Mouse (Mus musculus) kidney, postnatal 14 days (tissue): ENCODE measurements around the gene Cyfip1.
A peak's percentile ranks its signal among the peaks of the same experiment; 100 is the strongest.
"Not testable (repeated sequence)": the region's sequence is repeated elsewhere in the genome, so short reads cannot be mapped to it uniquely, and the experiment has no call there.

Experiments used
- DNase-seq: peaks from one replicate; pipeline ENCODE4 v3.0.0; 2022; ENCODE audit warnings: mixed read lengths

Cyfip1 gene

DNA sequence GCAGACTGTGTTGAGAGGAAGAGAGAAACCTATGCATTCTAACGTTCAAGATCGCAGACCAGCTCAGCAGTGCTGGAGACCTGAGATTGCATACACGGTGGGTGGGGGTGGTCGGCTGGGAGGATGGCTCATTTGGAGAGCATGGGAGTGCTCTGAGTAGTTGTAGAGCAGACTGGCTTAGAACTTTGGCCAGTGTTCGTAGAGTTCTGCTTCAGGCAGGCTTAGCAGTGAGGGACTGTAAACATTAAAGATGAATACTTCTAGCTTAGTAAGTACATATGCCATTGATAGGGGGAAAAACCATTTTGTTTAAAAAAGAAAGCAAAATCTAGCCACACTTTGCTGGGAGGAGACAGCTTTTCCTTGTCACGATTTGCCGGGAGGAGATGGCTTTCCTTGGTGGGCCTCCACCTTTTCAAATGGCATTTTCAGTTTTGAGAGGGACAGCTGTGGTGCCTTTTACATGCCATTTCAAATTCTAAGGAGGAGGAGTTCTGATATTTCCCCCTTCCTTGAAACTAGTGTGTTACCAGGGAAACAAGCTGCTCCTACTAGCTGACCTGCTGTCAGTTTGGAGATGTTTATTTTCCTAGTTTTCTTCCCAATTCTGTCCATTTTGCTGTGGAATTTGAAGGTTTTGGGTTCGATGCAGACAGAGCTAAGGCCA lies 24.3 kb downstream of the Cyfip1 start:
- DNase-seq, result no peak

DNA sequence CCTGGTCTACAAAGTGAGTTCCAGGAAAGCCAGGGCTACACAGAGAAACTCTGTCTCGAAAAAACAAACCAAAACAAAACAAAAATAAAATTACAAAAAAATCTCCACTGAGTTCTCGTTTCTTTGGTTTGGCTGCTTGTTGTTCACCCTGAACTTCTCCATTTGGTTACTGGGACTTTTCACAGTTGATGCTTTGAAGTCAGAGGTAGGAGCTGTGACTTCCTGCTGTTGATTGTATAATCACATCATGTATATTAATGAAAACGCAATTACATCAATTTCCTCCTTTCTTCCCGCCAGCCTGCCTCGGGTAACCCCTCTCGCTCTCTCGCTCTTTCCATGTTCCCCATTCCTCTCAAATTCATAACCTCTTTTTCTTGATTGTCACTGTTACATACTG lies 26.7 kb downstream of the Cyfip1 start:
- no peak for DNase-seq

DNA sequence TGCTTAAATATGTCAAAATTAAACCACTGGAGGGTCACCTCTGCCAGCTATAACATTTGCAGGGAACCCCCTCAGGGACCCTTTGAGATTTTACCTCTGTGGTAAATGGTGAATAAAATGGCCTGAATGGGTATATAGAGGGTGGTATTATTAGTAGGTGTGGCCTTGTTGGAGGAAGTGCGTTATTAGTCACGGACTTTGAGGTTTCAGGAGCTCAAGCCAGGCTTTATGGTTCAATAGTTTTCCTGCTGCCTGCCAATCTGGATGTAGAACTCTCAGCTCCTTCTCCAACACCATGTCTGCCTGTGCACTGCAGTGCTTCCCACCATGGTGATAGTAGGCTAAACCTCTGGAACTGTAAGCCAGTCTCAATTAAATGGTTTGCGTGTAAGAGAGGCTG lies 27.7 kb downstream of the Cyfip1 start:
- peak; percentile 30 for DNase-seq

DNA sequence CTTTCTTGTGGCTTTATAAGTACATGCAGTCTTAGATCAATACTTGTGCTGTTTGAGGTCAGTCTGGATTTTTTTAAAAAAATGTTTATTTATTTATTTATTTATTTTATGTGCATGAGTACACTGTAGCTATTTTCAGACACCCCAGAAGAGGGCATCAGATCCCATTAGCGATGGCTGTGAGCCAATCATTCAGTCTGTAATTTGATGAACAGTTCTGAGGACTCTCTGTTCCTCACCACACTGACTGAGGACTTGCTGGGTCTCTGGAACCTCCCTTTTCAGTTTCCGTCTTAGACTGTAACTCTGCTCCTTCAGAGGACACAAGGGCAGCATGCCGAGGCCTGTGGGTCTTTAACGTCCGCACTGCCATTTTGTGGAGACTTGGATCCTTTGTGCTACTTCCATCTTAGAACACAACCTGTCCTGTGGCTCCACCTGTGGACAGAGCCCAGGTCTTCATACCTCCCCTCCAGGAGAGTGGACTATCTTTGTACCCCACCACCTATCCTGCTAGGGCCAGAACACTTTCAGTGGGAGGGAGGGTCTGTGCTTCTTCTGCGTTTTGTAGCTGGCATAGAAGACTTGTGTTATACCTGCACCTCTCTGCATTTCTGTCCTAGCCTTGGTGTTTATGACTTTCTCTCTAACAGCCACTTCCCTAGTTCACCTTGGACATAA lies 28.9 kb downstream of the Cyfip1 start:
- DNase-seq, result no peak

DNA sequence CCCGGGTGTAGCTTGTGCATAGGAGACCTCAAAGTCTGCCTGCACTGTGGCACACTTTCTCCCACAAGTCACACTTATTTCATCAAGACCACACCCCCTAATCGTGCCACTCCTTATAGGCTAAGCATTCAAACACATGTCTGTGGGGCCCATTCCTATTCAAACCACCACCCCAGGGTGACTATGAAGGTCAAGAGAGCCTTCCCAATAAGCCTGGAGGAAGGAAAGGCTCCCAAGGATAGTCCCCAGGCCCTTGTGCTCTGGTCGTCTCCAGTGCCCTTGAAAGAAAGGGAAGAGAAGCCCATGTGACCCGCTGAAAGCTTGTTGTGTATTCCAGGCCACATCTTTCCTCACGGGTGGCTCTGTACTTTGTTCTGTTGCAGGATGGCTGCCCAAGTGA lies 29.9 kb downstream of the Cyfip1 start:
- DNase-seq, result no peak

DNA sequence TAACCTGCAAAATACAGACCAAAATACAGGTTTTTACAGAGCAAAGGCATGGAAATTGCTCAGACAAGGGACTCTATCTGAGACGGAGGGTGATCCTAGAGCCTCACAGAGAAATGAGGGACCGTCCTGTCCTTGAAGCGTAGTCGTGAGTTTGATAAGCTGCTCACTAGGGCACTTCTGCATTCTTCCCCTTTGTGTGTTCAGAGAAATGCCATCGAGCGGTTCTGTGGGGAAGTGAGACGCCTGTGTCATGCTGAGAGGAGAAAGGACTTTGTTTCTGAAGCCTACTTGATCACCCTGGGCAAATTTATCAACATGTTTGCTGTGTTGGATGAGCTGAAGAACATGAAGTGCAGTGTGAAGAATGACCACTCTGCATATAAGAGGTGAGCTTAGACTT lies 33.2 kb downstream of the Cyfip1 start:
- no peak for DNase-seq

DNA sequence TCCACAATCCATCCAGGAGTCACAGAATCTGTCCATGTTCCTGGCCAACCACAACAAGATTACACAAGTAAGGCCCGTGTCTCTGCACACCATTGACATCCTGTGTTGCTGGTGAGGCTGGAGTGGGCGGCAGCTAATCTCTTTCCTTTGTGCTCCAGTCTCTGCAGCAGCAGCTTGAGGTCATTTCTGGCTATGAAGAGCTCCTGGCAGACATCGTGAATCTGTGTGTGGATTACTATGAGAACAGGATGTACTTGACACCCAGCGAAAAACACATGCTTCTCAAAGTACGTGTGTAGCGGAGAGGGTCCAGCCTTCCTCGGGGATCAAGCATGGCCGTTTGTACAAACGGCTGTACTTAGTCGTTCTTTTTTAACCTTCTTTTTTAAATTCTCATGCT lies 36.2 kb downstream of the Cyfip1 start:
- peak; percentile 42 for DNase-seq

DNA sequence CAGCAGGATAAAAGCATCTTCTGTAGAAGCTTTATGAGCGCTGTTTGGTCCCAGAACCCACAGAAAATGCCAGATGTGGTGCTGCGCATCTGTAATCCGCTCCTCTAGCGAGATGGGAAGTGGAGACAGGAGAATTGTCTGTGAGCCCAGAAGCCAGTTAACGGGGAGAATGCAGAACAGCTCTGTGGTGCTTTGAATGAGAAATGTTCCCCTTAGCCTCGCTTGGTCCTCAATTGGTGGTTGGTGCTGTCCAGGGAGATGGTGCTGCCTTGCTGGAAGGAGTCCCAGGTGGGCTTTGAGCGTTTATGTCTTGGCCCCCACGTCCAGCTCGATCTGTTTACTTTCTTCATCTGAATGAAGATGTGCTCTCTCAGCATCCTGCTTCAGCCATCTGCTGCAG lies 39.3 kb downstream of the Cyfip1 start:
- no peak for DNase-seq

DNA sequence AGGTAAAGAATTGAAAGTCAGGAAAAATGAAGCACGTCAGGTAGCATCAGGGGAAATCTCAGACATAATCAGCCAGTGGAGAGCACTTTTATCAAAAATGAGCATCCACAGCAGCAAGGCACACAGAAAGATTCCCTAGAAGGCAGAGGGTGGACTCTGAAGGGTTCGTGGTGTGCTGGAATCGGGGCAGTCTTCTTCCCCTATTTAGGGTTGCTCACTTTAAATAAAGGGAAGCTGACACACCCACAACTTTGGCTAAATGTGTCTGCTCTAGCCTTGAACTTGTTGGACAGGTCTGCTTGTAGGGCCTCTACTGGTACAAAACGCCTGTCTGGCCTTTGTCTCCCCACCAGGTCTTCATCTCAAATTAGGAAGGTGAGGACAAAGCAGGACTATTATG lies 47.1 kb downstream of the Cyfip1 start:
- no peak for DNase-seq

DNA sequence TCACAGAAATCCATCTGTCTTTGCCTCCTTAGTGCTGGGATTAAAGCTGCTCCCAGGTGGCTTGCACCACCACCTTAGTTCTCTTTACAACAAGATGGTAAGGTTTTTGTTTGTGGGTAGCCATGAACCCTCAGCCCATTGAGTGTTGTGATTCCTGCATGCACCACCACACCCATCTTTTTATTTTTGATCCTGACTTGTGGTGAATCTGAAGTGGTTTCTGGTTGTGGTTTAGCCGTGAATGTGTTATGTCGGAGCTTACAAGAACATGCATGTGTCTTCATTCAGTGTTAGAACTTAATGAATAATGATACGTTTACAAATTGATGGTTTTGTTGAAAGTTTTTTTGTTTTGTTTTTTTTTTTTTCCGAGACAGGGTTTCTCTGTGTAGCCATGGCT lies 48.5 kb downstream of the Cyfip1 start:
- no peak for DNase-seq

DNA sequence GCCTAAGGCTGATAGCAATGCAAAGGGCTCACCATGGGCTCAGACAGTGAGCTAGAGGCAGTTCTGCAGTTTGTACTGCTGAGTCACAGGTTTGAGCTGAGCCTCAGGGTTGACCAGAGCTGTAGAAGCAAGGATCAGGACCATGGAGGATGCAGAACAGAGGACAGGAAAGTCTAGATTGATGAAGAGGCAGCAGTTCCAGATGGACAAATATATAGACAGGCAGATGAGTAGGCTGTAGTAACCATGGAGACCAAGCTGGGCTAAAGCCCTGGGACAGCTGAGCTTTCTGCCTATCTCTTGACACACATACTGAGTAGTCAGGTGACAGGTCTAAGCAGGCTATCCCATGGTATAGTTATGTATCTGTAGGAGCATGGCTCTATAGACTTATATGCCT lies 49.2 kb downstream of the Cyfip1 start:
- no peak for DNase-seq

DNA sequence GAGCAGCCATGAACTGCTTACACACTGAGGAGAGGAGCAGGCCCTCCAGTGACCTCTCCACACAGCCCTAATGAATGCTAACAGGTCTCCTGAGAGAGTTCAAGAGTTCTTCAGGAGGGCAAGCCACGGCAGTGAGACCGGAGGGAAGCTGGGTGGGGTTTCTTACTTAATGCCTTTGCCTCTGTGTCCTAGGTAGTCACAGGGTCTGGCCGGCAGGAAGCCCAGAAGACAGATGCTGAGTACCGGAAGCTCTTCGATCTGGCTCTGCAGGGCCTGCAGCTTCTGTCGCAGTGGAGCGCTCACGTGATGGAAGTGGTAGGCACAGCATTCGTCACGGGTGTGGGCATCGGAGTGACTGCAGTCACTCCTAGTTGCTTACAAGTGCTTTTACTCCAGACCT lies 50.3 kb downstream of the Cyfip1 start:
- DNase-seq, result peak; percentile 23

DNA sequence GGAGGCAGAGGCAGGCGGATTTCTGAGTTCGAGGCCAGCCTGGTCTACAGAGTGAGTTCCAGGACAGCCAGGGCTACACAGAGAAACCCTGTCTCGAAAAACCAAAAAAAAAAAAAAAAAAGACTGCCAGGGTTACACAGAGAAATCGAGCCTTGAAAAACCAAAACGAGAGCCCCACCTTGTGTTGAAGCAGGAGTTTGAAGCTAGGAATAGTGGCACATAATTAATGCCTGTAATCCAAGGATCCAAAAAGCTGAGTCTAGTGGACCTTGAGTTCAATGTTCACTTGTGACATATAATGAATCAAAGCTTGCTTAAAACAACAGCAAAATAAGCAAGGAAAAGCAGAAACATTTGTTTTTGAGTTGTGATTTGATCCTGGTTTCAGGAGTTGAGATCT lies 62.2 kb downstream of the Cyfip1 start:
- no peak for DNase-seq

DNA sequence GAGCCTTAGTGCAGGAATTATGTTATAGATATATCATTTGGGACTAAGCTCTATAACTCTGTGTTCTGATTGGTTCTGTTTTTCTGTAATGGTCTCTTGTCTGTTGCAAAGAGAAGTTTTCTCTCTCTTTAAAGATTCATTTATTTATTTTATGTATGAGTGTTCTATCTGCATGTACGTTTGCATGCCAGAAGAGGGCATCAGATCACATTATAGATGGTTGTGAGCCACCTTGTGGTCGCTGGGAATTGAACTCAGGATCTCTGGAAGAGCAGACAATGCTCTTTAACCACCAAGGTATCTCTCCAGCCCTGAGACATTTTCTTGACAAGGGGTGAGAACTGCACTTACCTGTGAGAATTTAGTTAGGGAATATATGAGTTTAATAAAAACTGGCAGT lies 63.9 kb downstream of the Cyfip1 start:
- DNase-seq, result no peak

DNA sequence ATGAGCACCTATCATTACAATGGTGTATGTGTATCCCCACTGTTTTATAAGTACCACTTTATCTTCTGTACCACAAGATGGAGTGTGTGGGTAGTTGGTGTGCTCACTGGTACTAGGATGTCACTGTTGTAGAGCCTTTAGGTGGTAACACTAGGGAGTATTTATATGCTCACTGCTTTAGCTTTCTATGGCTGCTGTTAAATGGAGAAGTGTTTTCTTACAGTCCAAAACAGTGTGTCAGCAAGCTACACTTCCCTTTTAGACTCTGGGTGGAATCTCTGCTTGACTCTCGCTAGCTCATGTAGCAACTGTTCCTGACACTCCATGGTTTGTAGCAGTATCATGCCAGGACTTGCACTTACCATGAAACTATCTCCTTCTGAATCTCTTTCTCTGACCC lies 68.0 kb downstream of the Cyfip1 start:
- DNase-seq, result no peak

DNA sequence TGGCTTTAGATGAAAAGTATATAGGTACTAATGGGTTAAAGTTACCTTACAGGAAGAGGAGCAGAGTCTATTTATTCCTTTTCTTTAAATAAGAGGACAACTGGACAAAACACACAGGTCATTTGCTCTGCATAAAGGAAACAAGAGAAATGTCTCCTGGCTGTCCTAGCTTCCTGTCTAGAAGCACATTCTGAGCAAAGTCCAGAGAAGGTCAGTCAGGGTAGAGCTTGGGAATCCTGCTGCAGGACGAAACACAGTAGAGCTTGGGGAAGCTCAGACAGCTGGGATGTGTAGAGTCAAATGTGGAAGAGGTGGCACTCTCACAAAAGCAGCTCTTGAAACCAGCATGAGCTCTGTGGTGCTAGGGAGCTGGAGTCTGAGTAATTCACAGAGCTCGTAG lies 68.8 kb downstream of the Cyfip1 start:
- peak; percentile 29 for DNase-seq

DNA sequence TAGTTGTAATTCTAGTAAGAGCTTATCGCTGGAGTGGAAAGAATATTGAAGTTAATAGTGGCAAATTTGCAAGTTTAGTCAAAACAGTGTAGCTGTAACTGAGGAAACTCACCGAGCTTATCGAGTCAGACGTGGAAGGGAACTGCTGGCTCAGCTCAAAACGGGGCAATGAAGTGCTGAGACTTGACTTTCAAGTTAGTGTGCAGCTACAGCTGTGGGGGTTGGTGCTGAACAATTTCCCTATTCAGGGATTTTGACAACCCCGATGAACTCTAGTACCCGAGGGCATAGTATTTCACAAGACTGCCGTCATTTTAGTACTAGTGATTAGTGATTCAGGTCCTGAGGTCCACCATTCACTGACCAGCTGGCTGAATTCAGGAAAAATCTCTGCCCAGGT lies 69.8 kb downstream of the Cyfip1 start:
- DNase-seq, result peak; percentile 56

DNA sequence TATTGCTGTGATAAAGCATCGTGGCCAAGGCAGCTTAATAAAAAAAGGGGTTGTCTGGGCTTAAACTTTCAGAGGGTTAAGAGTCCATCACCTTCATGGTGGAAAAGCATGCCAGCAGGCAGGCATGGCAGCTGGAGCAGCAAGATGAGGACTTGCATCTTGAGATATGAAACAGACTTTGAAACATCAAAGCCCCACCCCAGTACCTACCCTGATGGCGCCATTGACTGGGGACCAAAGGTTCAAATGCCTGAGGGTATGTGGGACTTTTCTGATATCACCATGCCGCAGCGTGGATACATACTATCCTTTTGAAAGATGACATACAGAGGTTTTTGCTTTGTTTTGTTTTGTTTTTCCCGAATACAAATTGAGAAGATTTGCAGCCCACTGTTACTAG lies 70.6 kb downstream of the Cyfip1 start:
- DNase-seq, result no peak

DNA sequence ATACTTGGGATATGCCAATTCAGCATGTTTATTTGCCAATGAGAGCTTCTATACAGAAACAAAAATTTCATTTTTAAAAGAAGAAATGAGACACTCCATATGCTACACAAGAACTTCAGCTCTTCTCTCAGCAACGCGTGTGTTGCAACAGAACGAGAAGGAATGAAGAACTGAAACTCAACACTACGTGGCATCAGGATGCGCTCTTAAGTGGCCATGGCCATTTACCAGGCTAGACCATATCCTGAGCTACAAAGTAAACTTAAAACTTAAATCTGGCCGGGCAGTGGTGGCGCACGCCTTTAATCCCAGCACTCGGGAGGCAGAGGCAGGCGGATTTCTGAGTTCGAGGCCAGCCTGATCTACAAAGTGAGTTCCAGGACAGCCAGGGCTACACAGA lies 76.8 kb downstream of the Cyfip1 start:
- not testable (repeated sequence) for DNase-seq

DNA sequence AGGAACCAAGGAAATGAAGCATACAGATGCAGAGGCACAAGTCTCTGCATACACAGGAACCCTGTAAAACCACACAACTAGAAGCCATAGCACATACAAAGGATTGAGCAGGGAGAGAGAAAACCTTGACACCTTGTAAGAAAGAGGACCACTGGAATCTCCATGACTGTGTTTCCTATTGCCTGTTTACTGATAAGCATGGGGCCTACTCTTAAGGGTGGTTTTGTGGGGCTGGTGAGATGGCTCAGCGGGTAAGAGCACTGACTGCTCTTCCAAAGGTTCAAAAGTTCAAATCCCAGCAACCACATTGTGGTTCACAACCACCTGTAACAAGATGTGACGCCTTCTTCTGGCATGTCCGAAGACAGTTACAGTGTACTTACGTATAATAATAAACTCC lies 85.7 kb downstream of the Cyfip1 start:
- no peak for DNase-seq

DNA sequence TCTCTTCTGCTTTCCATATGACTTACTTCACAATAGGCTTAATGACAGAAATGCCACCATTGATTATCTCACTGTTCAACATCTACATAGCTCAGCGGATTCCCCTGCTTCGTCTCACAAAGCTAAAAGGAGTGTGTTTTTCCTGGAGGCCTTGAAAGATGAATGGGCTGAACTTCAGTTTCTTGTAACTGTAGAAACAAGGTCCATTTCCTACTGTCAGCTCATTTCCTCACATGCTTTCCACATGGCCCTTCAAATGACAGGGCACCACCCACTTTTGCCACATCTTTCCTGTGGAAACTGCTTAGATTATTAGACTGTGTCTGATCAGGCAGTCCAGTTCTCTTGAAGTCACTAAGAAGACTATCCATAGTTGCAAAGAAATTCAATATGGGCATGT lies 87.1 kb downstream of the Cyfip1 start:
- peak; percentile 14 for DNase-seq

DNA sequence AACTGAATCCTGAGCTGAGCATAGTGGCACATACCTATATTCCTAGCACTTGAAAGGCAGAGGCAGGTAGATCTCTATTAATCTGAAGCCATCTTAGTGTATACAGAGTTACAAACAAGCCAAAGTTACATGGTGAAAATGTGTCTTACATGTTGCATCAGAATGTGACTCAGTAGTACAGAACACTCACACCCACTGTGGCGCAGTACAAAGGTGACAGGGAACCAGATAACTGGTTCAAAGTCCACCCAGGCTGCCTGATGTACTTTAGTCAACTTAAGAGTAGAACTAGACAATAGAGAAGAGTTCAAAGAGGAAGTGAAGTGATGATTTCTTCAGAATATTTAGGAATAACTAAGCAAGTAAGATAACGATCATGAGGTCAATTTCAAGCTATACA lies 93.5 kb downstream of the Cyfip1 start:
- DNase-seq, result no peak

DNA sequence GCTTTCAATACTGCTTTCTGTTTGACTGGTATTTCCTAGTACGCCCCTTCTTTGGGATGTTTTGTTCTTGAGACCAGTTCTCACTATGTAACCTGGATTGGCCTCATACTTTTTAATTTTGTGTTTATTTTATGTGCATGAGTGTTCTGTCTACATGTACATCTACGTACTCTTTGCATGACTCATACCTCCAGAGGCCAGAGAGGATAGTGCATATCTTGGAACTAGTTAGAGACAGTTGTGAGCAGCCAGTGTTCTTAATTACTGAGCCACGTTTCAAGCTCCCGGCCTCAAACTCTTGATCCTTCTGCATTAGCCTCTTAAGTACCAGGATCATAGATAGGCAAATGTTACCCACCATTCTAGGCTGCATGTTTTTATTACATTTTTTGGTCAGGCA lies 96.8 kb downstream of the Cyfip1 start:
- DNase-seq, result no peak

DNA sequence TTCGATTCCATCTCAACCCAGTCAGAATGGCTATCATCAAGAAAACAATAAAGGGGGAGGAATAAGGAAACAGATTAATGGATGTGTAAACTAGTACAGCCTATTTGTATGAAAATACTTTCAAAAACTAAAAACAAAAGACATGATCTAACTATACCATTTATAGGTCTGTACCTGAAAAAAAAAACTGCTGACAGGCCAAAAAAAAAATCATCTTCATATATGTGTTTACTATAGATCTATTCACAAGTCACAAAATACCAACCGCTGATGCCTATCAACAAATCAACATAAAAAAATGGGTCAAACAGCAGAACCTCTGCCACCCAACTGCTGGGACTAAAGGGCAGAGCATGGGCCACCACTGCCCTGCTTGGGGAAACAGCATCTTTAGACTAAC lies 114.5 kb downstream of the Cyfip1 start:
- no peak for DNase-seq

DNA sequence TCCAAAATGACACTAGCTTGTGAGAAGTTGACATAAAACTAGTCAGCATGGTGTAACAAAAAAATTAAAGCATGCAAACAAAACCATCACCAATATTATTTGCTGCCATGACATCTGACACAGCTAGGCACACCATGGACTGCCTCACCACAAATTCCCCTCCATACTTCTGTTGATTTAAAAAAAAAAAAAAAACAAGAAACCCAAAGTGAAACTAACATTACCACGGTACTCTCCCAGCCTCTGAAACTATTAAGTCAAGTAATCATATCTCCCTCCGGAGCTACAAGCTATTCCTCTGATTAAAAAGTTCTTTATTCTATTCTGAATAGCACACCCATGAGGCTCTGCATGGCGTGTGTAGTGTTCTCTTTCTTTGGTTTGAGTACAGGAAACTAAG lies 115.6 kb downstream of the Cyfip1 start:
- DNase-seq, result no peak
